Mouse (Mus musculus) MEL (cell line): ENCODE measurements around the gene Cth.

Experiments used
- BHLHE40 ChIP-seq: IDR thresholded peaks from 2 replicates; pipeline ENCODE4 v1.6.1; 2012; ENCODE audit warnings: low read depth, mild to moderate bottlenecking, inconsistent platforms, low read length, improper control_type of control experiment, borderline replicate concordance
- MXI1 ChIP-seq: IDR thresholded peaks from 2 replicates; pipeline ENCODE4 v1.6.1; 2011; ENCODE audit warnings: mild to moderate bottlenecking, low read depth, low read length, improper control_type of control experiment
- TAL1 ChIP-seq: IDR thresholded peaks from 2 replicates; pipeline ENCODE4 v1.6.1; 2012; ENCODE audit warnings: mild to moderate bottlenecking, inconsistent platforms, low read length, moderate library complexity, mixed read lengths
- TCF12 ChIP-seq: IDR thresholded peaks from 2 replicates; pipeline ENCODE4 v1.6.1; 2014; ENCODE audit warnings: low read depth, mild to moderate bottlenecking, inconsistent platforms, low read length, improper control_type of control experiment, moderate library complexity
- USF2 ChIP-seq, 2 experiments: IDR thresholded peaks; 2 replicates each; pipeline ENCODE4 v1.6.1; 2011 to 2012; ENCODE audit warnings: improper control_type of control experiment in 2 of 2, low read length in 2 of 2, borderline replicate concordance in 1 of 2, inconsistent platforms in 1 of 2, low read depth in 1 of 2, mild to moderate bottlenecking in 1 of 2; ENCODE audit not compliant: insufficient read depth in 1 of 2
- ZKSCAN1 ChIP-seq: IDR thresholded peaks from 2 replicates; pipeline ENCODE4 v1.6.1; 2012; ENCODE audit warnings: low read depth, mild to moderate bottlenecking, inconsistent platforms, low read length, improper control_type of control experiment, moderate library complexity

DNA sequence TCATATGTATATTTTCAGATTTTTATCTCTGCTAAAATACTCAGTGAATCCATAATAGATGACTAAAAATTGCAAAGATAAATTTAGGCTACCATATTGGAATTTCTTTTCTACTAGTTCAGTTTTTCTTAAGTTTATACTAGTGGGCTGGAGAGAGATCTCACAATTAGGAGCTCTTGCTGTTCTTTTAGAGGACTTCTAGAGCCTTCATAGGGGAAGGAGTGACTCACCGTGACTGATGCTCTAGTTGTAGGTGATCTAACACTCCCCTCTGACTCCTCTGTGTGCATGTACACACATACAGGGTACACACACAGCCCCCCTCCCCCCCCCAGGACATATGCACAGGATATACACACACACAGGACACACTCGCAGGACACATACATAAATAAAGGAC, 46.3 kb upstream of the Cth start:
- TF ChIP-seq BHLHE40 = no peak
- TF ChIP-seq TCF12 = no peak
- no peak for TF ChIP-seq USF2 (IDR thresholded peaks at IDR 0.05; ENCODE audit: borderline replicate concordance in 1 of 2, insufficient read depth in 1 of 2, low read depth in 1 of 2, low read length in 2 of 2)
- no peak for TF ChIP-seq MXI1
- TF ChIP-seq TAL1 = no peak
- no peak for TF ChIP-seq ZKSCAN1
